Mouse (Mus musculus) CH12.LX (cell line): Measurements from ENCODE around the gene Gm13271. TPM values are rescaled to one million over a fixed set of nuclear protein-coding genes. Genes with fewer than 3 reads are reported as not detected.
A peak's percentile ranks its signal among the peaks of the same experiment; 100 is the strongest.

Experiments used
- DNase-seq: peaks from one replicate; pipeline ENCODE4 v3.0.0-alpha.2; 2013; ENCODE audit errors: extremely low read depth
- H3K27ac ChIP-seq: 2 replicates; pipeline ENCODE4 v1.5.1; 2012; ENCODE audit warnings: low read depth, mild to moderate bottlenecking, control low read depth, moderate library complexity; ENCODE audit not compliant: insufficient read depth
- H3K27me3 ChIP-seq: replicated peaks from 2 replicates; pipeline ENCODE3; 2012; ENCODE audit warnings: inconsistent platforms
- H3K36me3 ChIP-seq, 2 experiments: replicated peaks in 1 of 2; 2 replicates each; pipeline versions ENCODE3 to v1.6.1; 2012; ENCODE audit warnings: inconsistent platforms in 1 of 2, low read length in 1 of 2, mild to moderate bottlenecking in 1 of 2, mixed read lengths in 1 of 2, moderate library complexity in 1 of 2; ENCODE audit not compliant: control insufficient read depth in 1 of 2, insufficient read depth in 1 of 2
- H3K4me1 ChIP-seq, 2 experiments: 2 replicates each; pipeline ENCODE4 v1.6.1; 2012; ENCODE audit warnings: inconsistent platforms in 1 of 2, moderate library complexity in 1 of 2; ENCODE audit not compliant: insufficient read depth in 2 of 2, control insufficient read depth in 1 of 2
- H3K4me2 ChIP-seq: 2 replicates; pipeline ENCODE4 v1.6.1; 2012; ENCODE audit warnings: low read depth, mild to moderate bottlenecking, control low read depth; ENCODE audit not compliant: poor library complexity, insufficient read depth, severe bottlenecking
- H3K4me3 ChIP-seq, 3 experiments: fragments of 150-350 bp in 1 of 3; sonication (generic) in 1 of 3; replicated peaks in 1 of 3; 2 replicates each; pipeline versions ENCODE3 to v1.5.1; 2011 to 2012; ENCODE audit warnings: low read depth in 2 of 3, low read length in 2 of 3, mild to moderate bottlenecking in 2 of 3, moderate library complexity in 2 of 3, control low read depth in 1 of 3, improper control_type of control experiment in 1 of 3, inconsistent platforms in 1 of 3, mixed read lengths in 1 of 3; ENCODE audit not compliant: poor library complexity in 1 of 3
- H3K79me2 ChIP-seq: replicated peaks from 2 replicates; pipeline ENCODE4 v1.6.1; 2012; ENCODE audit warnings: mild to moderate bottlenecking, moderate library complexity; ENCODE audit not compliant: control insufficient read depth, poor library complexity, insufficient read depth, severe bottlenecking; ENCODE audit errors: extremely low read depth
- H3K9ac ChIP-seq: 2 replicates; pipeline ENCODE4 v1.6.1; 2012; ENCODE audit warnings: low read depth, mild to moderate bottlenecking, control low read depth, moderate library complexity; ENCODE audit not compliant: insufficient read depth
- H3K9me3 ChIP-seq: replicated peaks from 2 replicates; pipeline ENCODE3; 2012; ENCODE audit warnings: low read length, inconsistent platforms, mixed read lengths
- CTCF ChIP-seq, 2 experiments: IDR thresholded peaks in 1 of 2; conservative IDR thresholded peaks in 1 of 2; 2 replicates each; pipeline ENCODE4 v1.5.1; 2011 to 2012; ENCODE audit warnings: low read depth in 2 of 2, low read length in 2 of 2, improper control_type of control experiment in 1 of 2, inconsistent platforms in 1 of 2, mild to moderate bottlenecking in 1 of 2, moderate library complexity in 1 of 2
- JUN ChIP-seq: IDR thresholded peaks from 2 replicates; pipeline ENCODE4 v1.6.1; 2011; ENCODE audit warnings: low read depth, mild to moderate bottlenecking, low read length, improper control_type of control experiment, moderate library complexity; ENCODE audit not compliant: insufficient read depth
- JUND ChIP-seq: conservative IDR thresholded peaks from 2 replicates; pipeline ENCODE4 v1.6.1; 2011; ENCODE audit warnings: low read depth, low read length, improper control_type of control experiment
- MAFK ChIP-seq: IDR thresholded peaks from 2 replicates; pipeline ENCODE4 v1.6.1; 2011; ENCODE audit warnings: low read length, improper control_type of control experiment; ENCODE audit not compliant: insufficient replicate concordance
- MAZ ChIP-seq: IDR thresholded peaks from 2 replicates; pipeline ENCODE4 v1.6.1; 2012; ENCODE audit warnings: low read depth, mild to moderate bottlenecking, inconsistent platforms, low read length, improper control_type of control experiment, moderate library complexity
- RAD21 ChIP-seq: IDR thresholded peaks from 2 replicates; pipeline ENCODE4 v1.6.1; 2011; ENCODE audit warnings: low read depth, mild to moderate bottlenecking, low read length, improper control_type of control experiment, moderate library complexity
- RCOR1 ChIP-seq: conservative IDR thresholded peaks from 2 replicates; pipeline ENCODE4 v1.6.1; 2012; ENCODE audit warnings: low read depth, mild to moderate bottlenecking, inconsistent platforms, low read length, improper control_type of control experiment
- SMC3 ChIP-seq: IDR thresholded peaks from 2 replicates; pipeline ENCODE4 v1.6.1; 2011; ENCODE audit warnings: low read depth, low read length, improper control_type of control experiment
- TBP ChIP-seq: conservative IDR thresholded peaks from 2 replicates; pipeline ENCODE4 v1.6.1; 2011; ENCODE audit warnings: low read depth, low read length, improper control_type of control experiment
- USF1 ChIP-seq: IDR thresholded peaks from 2 replicates; pipeline ENCODE4 v1.6.1; 2014; ENCODE audit warnings: low read depth, mild to moderate bottlenecking, inconsistent platforms, low read length, improper control_type of control experiment
- ZC3H11A ChIP-seq: IDR thresholded peaks from 2 replicates; pipeline ENCODE4 v1.6.1; 2012; ENCODE audit warnings: low read depth, mild to moderate bottlenecking, inconsistent platforms, low read length, improper control_type of control experiment
- ZMIZ1 ChIP-seq: IDR thresholded peaks from 2 replicates; pipeline ENCODE4 v1.6.1; 2012; ENCODE audit warnings: low read depth, mild to moderate bottlenecking, inconsistent platforms, low read length, improper control_type of control experiment
- dilution Hi-C: fragments of 300-500 bp; cut with MboI; formaldehyde crosslinking; loops from 2 replicates; pipeline ENCODE4 v1.14.3; 2020; ENCODE audit warnings: low sequenced_read_pairs; ENCODE audit not compliant: extremely low pct_unique_long_range_greater_than_20kb, extremely low pct_ligation_motif_present
- in situ Hi-C: fragments of 300-500 bp; cut with MboI; formaldehyde crosslinking; loops from 3 replicates; pipeline ENCODE4 v1.14.3; 2019; ENCODE audit warnings: low sequenced_read_pairs, low pct_ligation_motif_present, low pct_unique_long_range_greater_than_20kb, mixed read lengths
- polyA plus RNA-seq: library from polyadenylated mRNA; unstranded; fragments of >175 nt; gene quantifications from 2 replicates; pipeline ENCODE4 v1.2.1, GENCODE M21; 2012; ENCODE audit warnings: low read depth; ENCODE audit not compliant: insufficient read length
- total RNA-seq, 2 experiments: library from RNA; depleted of rRNA; stranded (reverse); fragments of 300-350 nt in 1 of 2; fragments of >200 nt in 1 of 2; gene quantifications; 2 replicates each; pipeline ENCODE4 v1.2.3; 2012 to 2014

Gene Gm13271
- total and polyA plus RNA-seq, 3 experiments, result not detected

DNA sequence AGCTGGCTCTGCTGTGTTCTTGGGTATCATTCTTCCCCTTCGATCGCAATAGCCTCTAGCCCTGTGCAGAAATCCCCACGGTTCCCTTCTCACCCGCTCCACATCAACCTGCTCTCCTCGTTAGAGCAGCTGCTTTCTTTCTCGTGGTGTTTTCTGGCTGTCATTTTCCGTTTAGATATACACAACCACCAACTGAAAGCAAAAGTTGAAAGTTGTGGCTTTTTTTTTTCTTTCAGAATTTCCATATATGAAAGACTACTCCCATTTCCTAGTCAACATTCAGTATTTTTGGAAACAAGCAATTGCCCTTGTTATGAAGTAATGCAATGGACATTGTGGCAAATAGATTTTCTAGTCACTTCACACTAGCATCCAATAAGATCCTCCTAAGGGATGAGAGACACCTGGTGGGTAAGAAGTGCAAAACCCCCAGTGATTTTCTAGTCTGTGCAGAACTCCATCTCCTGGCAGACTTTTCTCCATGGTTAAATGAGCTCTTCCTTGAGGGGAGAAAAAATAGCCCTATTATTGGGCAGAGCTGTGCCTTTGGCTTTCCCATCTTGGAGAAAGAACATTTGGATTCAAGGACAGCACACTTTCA lies 11.8 kb upstream of the Gm13271 start (continued):
- no peak for TF ChIP-seq JUND

- Histone ChIP-seq H3K4me2 (no peak overlapping the region), H3K27ac (no peak overlapping the region), H3K4me3 (no peak overlapping the region), H3K27me3 (peaks cover 67% of the 10 kb centered on the region), H3K4me1 (peaks cover 7% of the 10 kb centered on the region in 2 experiments), H3K36me3 (no peaks in the 10 kb centered on the region), H3K9me3 (no peaks in the 10 kb centered on the region), H3K9ac (no peak overlapping the region), H3K79me2 (no peaks in the 10 kb centered on the region)
- dilution Hi-C loops, result no loop called here
- no peak for DNase-seq
- TF ChIP-seq SMC3, result peak; percentile 53
- no peak for TF ChIP-seq ZMIZ1
- no peak for TF ChIP-seq JUN
- TF ChIP-seq JUND, result no peak
- no peak for TF ChIP-seq USF1
- TF ChIP-seq CTCF (conservative IDR thresholded peaks at IDR 0.05 in 1 of 2, IDR thresholded peaks at IDR 0.05 in 1 of 2; ENCODE audit: low read depth in 2 of 2, low read length in 2 of 2), result peak in 1 of 2 experiments; percentile 74; a peak in 2 of 4 replicates
- TF ChIP-seq ZC3H11A, result no peak
- peak; percentile 72 for TF ChIP-seq RAD21
- no peak for TF ChIP-seq TBP
- no peak for TF ChIP-seq RCOR1
- TF ChIP-seq MAFK, result no peak
- in situ Hi-C loops, result no loop called here
These were observed 10.5 kb upstream of the Gm13271 start for GRCm38 (mm10) chr4:88744207-88744606.

GRCm38 (mm10) chr4:88749926-88750325 lies 4.7 kb upstream of the Gm13271 start:
- Histone ChIP-seq H3K27ac (no peak overlapping the region), H3K9me3 (peaks cover 3% of the 10 kb centered on the region), H3K36me3 (no peaks in the 10 kb centered on the region), H3K4me3 (no peak overlapping the region), H3K9ac (no peak overlapping the region), H3K27me3 (peaks cover 42% of the 10 kb centered on the region), H3K4me1 (0 out of 4 replicates have a peak, but pooled peaks cover 0 to 3% of the 10 kb centered on the region in 2 experiments), H3K4me2 (no peak overlapping the region), H3K79me2 (no peaks in the 10 kb centered on the region)
- dilution Hi-C loops (no loop called here), in situ Hi-C loops (no loop called here)
- no peak for DNase-seq
- no peak for TF ChIP-seq MAZ
- TF ChIP-seq, all 38 proteins: peak for 0
